Mouse (Mus musculus): ENCODE measurements around the gene Hecw1. TPM values are rescaled to one million over a fixed set of nuclear protein-coding genes. Genes with fewer than 3 reads are reported as not detected.

Gene Hecw1
- polyA plus RNA-seq, 1 experiment from 2014 or later: 0.20 TPM

- Histone ChIP-seq H3K27ac (ENCODE audit: low read length) (no peak overlapping the region), H3K4me3 (ENCODE audit: low read length) (no peak overlapping the region)
Measured at GRCm38 (mm10) chr13:14439540-14439939, 83.5 kb downstream of the Hecw1 start.

GRCm38 (mm10) chr13:14428845-14429553, 94.0 kb downstream of the Hecw1 start:
- no peak overlapping the region for H3K27ac ChIP-seq (ENCODE audit: low read length)
- no peak for ATAC-seq (replicated peaks; ENCODE audit: extremely low read depth, insufficient read depth, low FRiP score)
- no peak overlapping the region for H3K4me2 ChIP-seq (ENCODE audit: low read depth, low read length)
- no peak overlapping the region for H3K9ac ChIP-seq (ENCODE audit: low read length)
- H3K4me1 ChIP-seq (ENCODE audit: control insufficient read depth, insufficient read depth, low read length): no peaks in the 10 kb centered on the region
- H3K27me3 ChIP-seq (ENCODE audit: control insufficient read depth, insufficient read depth, low read length): no peaks in the 10 kb centered on the region
- no peaks in the 10 kb centered on the region for H3K36me3 ChIP-seq (ENCODE audit: control insufficient read depth, insufficient read depth)
- WGBS: 83% methylated on average over 6 of the region's 6 CpGs
- no peaks in the 10 kb centered on the region for H3K9me3 ChIP-seq (replicated peaks; ENCODE audit: control insufficient read depth, low read length)
- H3K4me3 ChIP-seq (ENCODE audit: low read length): no peak overlapping the region

More at GRCm38 (mm10) chr13:14439540-14439939, 83.5 kb downstream of the Hecw1 start:
- H3K4me1 ChIP-seq (ENCODE audit: control insufficient read depth, insufficient read depth, low read length): no peaks in the 10 kb centered on the region
- H3K9ac ChIP-seq (ENCODE audit: low read length): no peak overlapping the region
- H3K36me3 ChIP-seq (ENCODE audit: control insufficient read depth, insufficient read depth): no peaks in the 10 kb centered on the region
- H3K27me3 ChIP-seq (ENCODE audit: control insufficient read depth, insufficient read depth, low read length): no peaks in the 10 kb centered on the region
- no peak for ATAC-seq (replicated peaks; ENCODE audit: extremely low read depth, insufficient read depth, low FRiP score)
- H3K9me3 ChIP-seq (replicated peaks; ENCODE audit: control insufficient read depth, low read length): no peaks in the 10 kb centered on the region
- H3K4me2 ChIP-seq (ENCODE audit: low read depth, low read length): no peak overlapping the region

GRCm38 (mm10) chr13:14424836-14425235, 98.2 kb downstream of the Hecw1 start:
- H3K4me2 ChIP-seq (ENCODE audit: low read depth, low read length): no peak overlapping the region
- no peaks in the 10 kb centered on the region for H3K4me1 ChIP-seq (ENCODE audit: control insufficient read depth, insufficient read depth, low read length)
- no peak for ATAC-seq (replicated peaks; ENCODE audit: extremely low read depth, insufficient read depth, low FRiP score)
- no peaks in the 10 kb centered on the region for H3K27me3 ChIP-seq (ENCODE audit: control insufficient read depth, insufficient read depth, low read length)
- no peaks in the 10 kb centered on the region for H3K9me3 ChIP-seq (replicated peaks; ENCODE audit: control insufficient read depth, low read length)
- H3K9ac ChIP-seq (ENCODE audit: low read length): no peak overlapping the region
- 60% methylated on average over 2 of the region's 2 CpGs for WGBS
- H3K36me3 ChIP-seq (ENCODE audit: control insufficient read depth, insufficient read depth): no peaks in the 10 kb centered on the region
- H3K27ac ChIP-seq (ENCODE audit: low read length): no peak overlapping the region
- no peak overlapping the region for H3K4me3 ChIP-seq (ENCODE audit: low read length)

GRCm38 (mm10) chr13:14413405-14413804, 109.6 kb downstream of the Hecw1 start:
- H3K36me3 ChIP-seq (ENCODE audit: control insufficient read depth, insufficient read depth): no peaks in the 10 kb centered on the region
- no peak overlapping the region for H3K9ac ChIP-seq (ENCODE audit: low read length)
- no peak overlapping the region for H3K27ac ChIP-seq (ENCODE audit: low read length)
- no peaks in the 10 kb centered on the region for H3K9me3 ChIP-seq (replicated peaks; ENCODE audit: control insufficient read depth, low read length)
- no peaks in the 10 kb centered on the region for H3K4me1 ChIP-seq (ENCODE audit: control insufficient read depth, insufficient read depth, low read length)
- WGBS: 78% methylated on average over 1 of the region's 1 CpGs
- H3K27me3 ChIP-seq (ENCODE audit: control insufficient read depth, insufficient read depth, low read length): no peaks in the 10 kb centered on the region
- no peak overlapping the region for H3K4me3 ChIP-seq (ENCODE audit: low read length)
- no peak overlapping the region for H3K4me2 ChIP-seq (ENCODE audit: low read depth, low read length)
- ATAC-seq (replicated peaks; ENCODE audit: extremely low read depth, insufficient read depth, low FRiP score): no peak

- no peak overlapping the region for H3K4me3 ChIP-seq (ENCODE audit: low read length)
- H3K9ac ChIP-seq (ENCODE audit: low read length): no peak overlapping the region
- no peaks in the 10 kb centered on the region for H3K27me3 ChIP-seq (ENCODE audit: control insufficient read depth, insufficient read depth, low read length)
- no peaks in the 10 kb centered on the region for H3K9me3 ChIP-seq (replicated peaks; ENCODE audit: control insufficient read depth, low read length)
- no peaks in the 10 kb centered on the region for H3K36me3 ChIP-seq (ENCODE audit: control insufficient read depth, insufficient read depth)
- no peak for ATAC-seq (replicated peaks; ENCODE audit: extremely low read depth, insufficient read depth, low FRiP score)
- no peak overlapping the region for H3K27ac ChIP-seq (ENCODE audit: low read length)
- H3K4me2 ChIP-seq (ENCODE audit: low read depth, low read length): no peak overlapping the region
- H3K4me1 ChIP-seq (ENCODE audit: control insufficient read depth, insufficient read depth, low read length): no peaks in the 10 kb centered on the region
Measured at GRCm38 (mm10) chr13:14374470-14374869, 148.6 kb downstream of the Hecw1 start.

- no peaks in the 10 kb centered on the region for H3K36me3 ChIP-seq (ENCODE audit: control insufficient read depth, insufficient read depth)
- H3K4me2 ChIP-seq (ENCODE audit: low read depth, low read length): no peak overlapping the region
- no peak overlapping the region for H3K4me3 ChIP-seq (ENCODE audit: low read length)
- H3K27me3 ChIP-seq (ENCODE audit: control insufficient read depth, insufficient read depth, low read length): no peaks in the 10 kb centered on the region
- no peaks in the 10 kb centered on the region for H3K4me1 ChIP-seq (ENCODE audit: control insufficient read depth, insufficient read depth, low read length)
- H3K27ac ChIP-seq (ENCODE audit: low read length): no peak overlapping the region
- no peak overlapping the region for H3K9ac ChIP-seq (ENCODE audit: low read length)
- no peaks in the 10 kb centered on the region for H3K9me3 ChIP-seq (replicated peaks; ENCODE audit: control insufficient read depth, low read length)
- 77% methylated on average over 3 of the region's 3 CpGs for WGBS
- no peak for ATAC-seq (replicated peaks; ENCODE audit: extremely low read depth, insufficient read depth, low FRiP score)
Measured at GRCm38 (mm10) chr13:14365546-14365945, 157.5 kb downstream of the Hecw1 start.

- ATAC-seq (replicated peaks; ENCODE audit: extremely low read depth, insufficient read depth, low FRiP score): no peak
- no peaks in the 10 kb centered on the region for H3K36me3 ChIP-seq (ENCODE audit: control insufficient read depth, insufficient read depth)
- H3K27ac ChIP-seq (ENCODE audit: low read length): no peak overlapping the region
- H3K27me3 ChIP-seq (ENCODE audit: control insufficient read depth, insufficient read depth, low read length): no peaks in the 10 kb centered on the region
- no peak overlapping the region for H3K4me3 ChIP-seq (ENCODE audit: low read length)
- H3K4me2 ChIP-seq (ENCODE audit: low read depth, low read length): no peak overlapping the region
- H3K4me1 ChIP-seq (ENCODE audit: control insufficient read depth, insufficient read depth, low read length): no peaks in the 10 kb centered on the region
- no peak overlapping the region for H3K9ac ChIP-seq (ENCODE audit: low read length)
- 83% methylated on average over 1 of the region's 1 CpGs for WGBS
- H3K9me3 ChIP-seq (replicated peaks; ENCODE audit: control insufficient read depth, low read length): no peaks in the 10 kb centered on the region
Measured at GRCm38 (mm10) chr13:14327252-14327651, 195.8 kb downstream of the Hecw1 start.

- Histone ChIP-seq H3K4me3 (ENCODE audit: low read length) (no peak overlapping the region), H3K36me3 (ENCODE audit: control insufficient read depth, insufficient read depth) (no peaks in the 10 kb centered on the region), H3K27ac (ENCODE audit: low read length) (no peak overlapping the region), H3K27me3 (ENCODE audit: control insufficient read depth, insufficient read depth, low read length) (no peaks in the 10 kb centered on the region), H3K4me1 (ENCODE audit: control insufficient read depth, insufficient read depth, low read length) (no peaks in the 10 kb centered on the region), H3K9me3 (replicated peaks; ENCODE audit: control insufficient read depth, low read length) (no peaks in the 10 kb centered on the region), H3K9ac (ENCODE audit: low read length) (no peak overlapping the region), H3K4me2 (ENCODE audit: low read depth, low read length) (no peak overlapping the region)
- no peak for ATAC-seq (replicated peaks; ENCODE audit: extremely low read depth, insufficient read depth, low FRiP score)
- 25% methylated on average over 8 of the region's 8 CpGs for WGBS
Measured at GRCm38 (mm10) chr13:14306617-14307016, 216.4 kb downstream of the Hecw1 start.

GRCm38 (mm10) chr13:14304103-14304502, 218.9 kb downstream of the Hecw1 start:
- H3K4me1 ChIP-seq (ENCODE audit: control insufficient read depth, insufficient read depth, low read length): no peaks in the 10 kb centered on the region
- H3K36me3 ChIP-seq (ENCODE audit: control insufficient read depth, insufficient read depth): no peaks in the 10 kb centered on the region
- no peaks in the 10 kb centered on the region for H3K9me3 ChIP-seq (replicated peaks; ENCODE audit: control insufficient read depth, low read length)
- no peak overlapping the region for H3K4me3 ChIP-seq (ENCODE audit: low read length)
- no peak overlapping the region for H3K4me2 ChIP-seq (ENCODE audit: low read depth, low read length)
- no peak overlapping the region for H3K9ac ChIP-seq (ENCODE audit: low read length)
- H3K27me3 ChIP-seq (ENCODE audit: control insufficient read depth, insufficient read depth, low read length): no peaks in the 10 kb centered on the region
- ATAC-seq (replicated peaks; ENCODE audit: extremely low read depth, insufficient read depth, low FRiP score): no peak
- H3K27ac ChIP-seq (ENCODE audit: low read length): no peak overlapping the region
- WGBS: 76% methylated on average over 1 of the region's 1 CpGs

Data from heart, embryonic 16.5 days (tissue).